Mouse (Mus musculus) adrenal gland, adult 18-20 months (tissue): ENCODE data around the gene Ifnar1. TPM values are rescaled to one million over a fixed set of nuclear protein-coding genes. Genes with fewer than 3 reads are reported as not detected.

ENCODE experiments used
- DNase-seq, 2 experiments: peaks; one replicate each; pipeline ENCODE4 v3.0.0; 2021 to 2022; ENCODE audit warnings: low spot score in 2 of 2
- total RNA-seq, 2 experiments: library from RNA; stranded (reverse); gene quantifications; 1 replicate in 1 of 2; 2 replicates in 1 of 2; pipeline ENCODE4 v1.2.3; 2021

Ifnar1 gene
- total RNA-seq, 2 experiments from 2014 or later = 53.5 to 55.4 TPM

GRCm38 (mm10) chr16:91459841-91460370, 25.1 kb upstream of the Ifnar1 start:
- DNase-seq = no peak

- DNase-seq = no peak
These were observed 23.9 kb upstream of the Ifnar1 start for GRCm38 (mm10) chr16:91461066-91461638.

- no peak for DNase-seq
These were observed 23.3 kb upstream of the Ifnar1 start for GRCm38 (mm10) chr16:91461773-91462181.

- DNase-seq = no peak
These were observed 22.4 kb upstream of the Ifnar1 start for GRCm38 (mm10) chr16:91462644-91463043.

- no peak for DNase-seq
These were observed 21.6 kb upstream of the Ifnar1 start for GRCm38 (mm10) chr16:91463400-91463799.

- no peak for DNase-seq
These were observed 21.1 kb upstream of the Ifnar1 start for GRCm38 (mm10) chr16:91463836-91464400.

GRCm38 (mm10) chr16:91464594-91465504, 20.2 kb upstream of the Ifnar1 start:
- DNase-seq = peak; percentile 83 to 84

- no peak for DNase-seq
These were observed 19.4 kb upstream of the Ifnar1 start for GRCm38 (mm10) chr16:91465505-91466240.

- DNase-seq = no peak
These were observed 18.5 kb upstream of the Ifnar1 start for GRCm38 (mm10) chr16:91466566-91466965.

GRCm38 (mm10) chr16:91470470-91470869, 14.6 kb upstream of the Ifnar1 start:
- DNase-seq = no peak

GRCm38 (mm10) chr16:91471481-91471880, 13.6 kb upstream of the Ifnar1 start:
- DNase-seq = no peak

GRCm38 (mm10) chr16:91475753-91476152, 9.3 kb upstream of the Ifnar1 start:
- DNase-seq = no peak

- DNase-seq = no peak
These were observed 7.0 kb upstream of the Ifnar1 start for GRCm38 (mm10) chr16:91478067-91478466.

- no peak for DNase-seq
These were observed 4.5 kb upstream of the Ifnar1 start for GRCm38 (mm10) chr16:91480517-91480916.

GRCm38 (mm10) chr16:91484387-91484786, 651 bp upstream of the Ifnar1 start:
- DNase-seq = no peak

GRCm38 (mm10) chr16:91485841-91486240, 803 bp downstream of the Ifnar1 start:
- no peak for DNase-seq

- DNase-seq = no peak
These were observed 3.0 kb downstream of the Ifnar1 start for GRCm38 (mm10) chr16:91488066-91488465.

GRCm38 (mm10) chr16:91490897-91491296, 5.9 kb downstream of the Ifnar1 start:
- no peak for DNase-seq

GRCm38 (mm10) chr16:91491473-91491872, 6.4 kb downstream of the Ifnar1 start:
- no peak for DNase-seq

GRCm38 (mm10) chr16:91495501-91495900, 10.5 kb downstream of the Ifnar1 start:
- DNase-seq = no peak

- no peak for DNase-seq
These were observed 11.2 kb downstream of the Ifnar1 start for GRCm38 (mm10) chr16:91496206-91496605.
